Mouse (Mus musculus) Patski (cell line): ENCODE measurements around the gene Golga1. TPM values are rescaled to one million over a fixed set of nuclear protein-coding genes. Genes with fewer than 3 reads are reported as not detected.
A peak's percentile ranks its signal among the peaks of the same experiment; 100 is the strongest.

Source experiments
- ATAC-seq: fragments of 100-300 bp; one replicate; pipeline ENCODE4 v1.8.0; 2021
- CTCF ChIA-PET: fragments of 350-600 bp; sonication (Branson Sonifier 250); formaldehyde crosslinking; loops from one replicate; lab custom pipeline; 2022; ENCODE audit warnings: inconsistent platforms; lab: Charles Lee
- POLR2A ChIA-PET: fragments of 350-600 bp; sonication (Branson Sonifier 250); formaldehyde crosslinking; loops from one replicate; lab custom pipeline; 2022; ENCODE audit warnings: antibody characterized with exemption, inconsistent platforms; lab: Charles Lee
- DNase-seq: peaks from one replicate; pipeline ENCODE4 v3.0.0-alpha.2; 2011; ENCODE audit warnings: low read depth, low spot score
- H3K27me3 ChIP-seq: fragments of 371-371 bp; one replicate; pipeline ENCODE4 v1.5.1; 2021
- CTCF ChIP-seq: fragments of 100-300 bp; IDR thresholded peaks from one replicate; pipeline ENCODE4 v1.5.1; 2021
- in situ Hi-C: fragments of 300-500 bp; cut with MboI; formaldehyde crosslinking; loops from 3 replicates; pipeline ENCODE4 v1.11.1; 2018; ENCODE audit warnings: low pct_unique_long_range_greater_than_20kb, mixed read lengths
- polyA plus RNA-seq: library from polyadenylated mRNA; unstranded; gene quantifications from one replicate; pipeline ENCODE4 v1.2.3, GENCODE M21; 2021

The Golga1 gene
- polyA plus RNA-seq, 1 experiment from 2014 or later = 31.3 TPM

DNA sequence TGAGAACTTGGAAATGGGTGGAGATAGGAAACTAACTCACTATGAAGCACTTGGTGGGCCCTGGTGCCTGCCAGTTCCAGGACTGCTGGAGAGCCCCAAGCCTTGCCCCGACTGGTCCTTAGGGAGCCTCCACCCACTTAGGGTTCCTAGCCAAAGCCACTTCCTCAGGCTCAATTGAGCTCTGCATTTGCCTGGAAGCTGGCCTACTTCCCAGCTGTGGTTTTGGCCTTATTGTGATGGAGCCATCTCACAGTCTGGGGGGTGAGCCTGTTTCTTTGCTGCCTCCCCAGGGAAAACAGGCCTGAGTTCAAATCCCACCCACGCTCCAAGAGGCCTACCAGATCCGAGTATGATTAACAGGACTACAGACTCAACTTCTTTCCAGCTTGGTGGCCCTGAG is 78.8 kb downstream of the Golga1 start:
- ChIA-PET CTCF (interaction anchor here (1.0 to 1.3 kb wide), 2 partner anchors 10 to 12 kb away, joined by 3 to 5 read pairs; no protein-coding TSS in a partner anchor), POLR2A (no interaction called here)
- ATAC-seq = no peak
- in situ Hi-C loops = no loop called here
- DNase-seq = no peak
- no peaks in the 10 kb centered on the region for H3K27me3 ChIP-seq
- no peak for TF ChIP-seq CTCF

DNA sequence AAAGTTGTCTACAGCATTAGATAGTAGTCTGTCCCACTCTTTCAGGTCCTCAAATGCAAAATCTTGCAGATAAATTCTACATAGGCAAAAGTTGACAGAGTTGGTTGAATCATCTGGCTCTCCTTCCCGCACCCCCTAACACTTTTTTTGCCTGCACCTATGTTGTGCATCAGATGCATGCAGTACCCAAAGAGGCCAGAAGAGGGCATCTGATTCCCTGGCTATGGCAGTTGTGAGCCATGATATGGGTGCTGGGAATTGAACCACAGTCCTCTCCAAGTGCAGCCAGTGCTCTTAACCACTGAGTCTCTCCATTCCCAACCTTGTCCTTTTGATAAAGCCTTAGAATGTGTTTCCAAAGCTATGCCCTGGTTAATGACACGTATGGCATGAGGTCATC is 81.9 kb downstream of the Golga1 start:
- in situ Hi-C loops = no loop called here
- H3K27me3 ChIP-seq = peaks cover 9% of the 10 kb centered on the region
- ChIA-PET CTCF (no interaction called here), POLR2A (no interaction called here)
- DNase-seq = no peak
- no peak for TF ChIP-seq CTCF
- ATAC-seq = no peak

DNA sequence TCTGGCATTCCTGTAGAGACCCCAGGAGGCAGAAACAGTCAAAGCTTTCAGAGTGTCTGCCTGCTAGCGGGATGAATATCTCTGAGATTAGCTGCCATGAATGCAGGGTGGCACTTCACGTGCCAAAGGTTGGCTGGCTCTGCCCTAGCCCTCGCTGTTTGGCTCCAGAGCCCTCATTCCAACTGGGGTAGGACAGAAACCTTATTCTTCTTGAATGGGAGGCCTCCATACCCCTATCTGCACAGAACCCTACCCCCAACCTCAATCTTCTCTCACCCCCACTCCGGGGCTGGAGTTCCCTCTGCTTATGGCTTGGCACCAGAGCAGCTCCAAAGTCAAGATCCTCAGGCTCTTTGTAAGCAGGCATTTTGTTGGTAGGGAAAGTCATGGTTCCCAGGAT is 87.5 kb downstream of the Golga1 start:
- H3K27me3 ChIP-seq = peaks cover 18% of the 10 kb centered on the region
- DNase-seq (no peak), ATAC-seq (no peak)
- POLR2A ChIA-PET = no interaction called here
- TF ChIP-seq CTCF = no peak
- CTCF ChIA-PET = no interaction called here
- in situ Hi-C loops = no loop called here

DNA sequence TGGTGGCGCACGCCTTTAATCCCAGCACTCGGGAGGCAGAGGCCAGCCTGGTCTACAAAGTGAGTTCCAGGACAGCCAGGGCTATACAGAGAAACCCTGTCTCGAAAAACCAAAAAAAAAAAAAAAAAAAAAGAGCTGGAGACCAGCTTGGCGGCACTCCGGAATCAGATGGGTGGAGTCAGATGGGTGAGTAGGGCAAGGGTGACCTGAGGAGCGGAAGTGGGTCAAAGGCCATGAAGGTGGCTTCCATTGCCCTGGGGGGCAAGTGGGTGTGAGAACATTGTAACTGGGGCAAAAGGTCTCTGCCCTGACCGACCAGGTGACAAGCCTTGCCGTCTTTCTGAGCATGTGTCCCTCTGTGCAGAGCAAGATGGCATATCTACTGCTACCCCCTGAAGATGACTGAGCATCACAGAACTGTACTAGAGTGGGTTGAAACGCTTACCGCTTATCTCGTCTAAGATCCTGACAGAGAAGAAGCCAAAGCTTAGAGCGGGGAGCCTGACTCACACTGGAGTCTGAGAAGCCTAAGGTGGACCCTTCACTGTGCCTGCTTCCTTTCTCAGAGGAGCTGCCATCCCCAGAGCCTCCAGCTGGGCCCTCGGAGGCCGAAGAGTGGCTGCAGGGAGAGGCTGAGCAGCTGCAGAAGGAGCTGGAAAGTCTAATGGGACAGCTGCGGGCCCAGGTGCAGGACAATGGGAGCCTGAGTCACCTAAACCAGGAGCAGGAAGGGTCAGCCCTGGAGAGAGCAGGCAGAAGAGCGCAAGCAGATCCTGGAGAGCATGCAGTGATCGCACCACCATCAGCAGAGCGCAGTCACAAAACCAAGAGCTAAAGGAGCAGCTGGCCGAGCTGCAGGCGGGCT is 89.2 kb downstream of the Golga1 start:
- CTCF ChIA-PET = interaction anchor here (1.3 kb wide), 1 partner anchor 11 kb away, joined by 3 read pairs; no protein-coding TSS in a partner anchor
- TF ChIP-seq CTCF = no peak

DNA sequence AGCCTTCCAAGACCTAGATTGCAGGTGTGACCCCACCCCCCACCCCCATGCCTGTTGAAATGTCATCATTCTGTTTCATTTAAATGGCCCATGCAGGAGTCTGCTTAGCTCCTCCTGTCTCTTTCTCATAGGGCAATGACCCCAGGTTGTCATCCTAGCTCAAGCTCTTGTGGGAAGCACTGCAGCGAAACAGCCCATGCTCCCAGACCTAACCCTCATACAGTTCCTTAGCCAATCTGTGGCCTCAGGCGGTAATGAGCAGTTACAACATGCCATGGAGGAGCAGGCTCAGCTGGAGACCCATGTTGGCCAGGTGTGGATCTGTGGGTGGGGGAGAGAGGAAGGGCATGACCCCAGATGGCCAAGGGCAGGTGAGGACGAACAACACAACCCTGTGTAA is 90.2 kb downstream of the Golga1 start:
- peaks cover 18% of the 10 kb centered on the region for H3K27me3 ChIP-seq
- ATAC-seq (peak; percentile 31), DNase-seq (no peak)
- CTCF ChIA-PET = no interaction called here
- TF ChIP-seq CTCF = no peak
- in situ Hi-C loops = no loop called here
- POLR2A ChIA-PET = interaction anchor here (0.6 kb wide), 1 partner anchor 35 kb away, joined by 3 read pairs; no protein-coding TSS in a partner anchor

More for the DNA sequence above, 89.2 kb downstream of the Golga1 start:
- in situ Hi-C loops = no loop called here
- ATAC-seq = no peak
- POLR2A ChIA-PET = no interaction called here
- no peak for DNase-seq
- H3K27me3 ChIP-seq = peaks cover 18% of the 10 kb centered on the region

DNA sequence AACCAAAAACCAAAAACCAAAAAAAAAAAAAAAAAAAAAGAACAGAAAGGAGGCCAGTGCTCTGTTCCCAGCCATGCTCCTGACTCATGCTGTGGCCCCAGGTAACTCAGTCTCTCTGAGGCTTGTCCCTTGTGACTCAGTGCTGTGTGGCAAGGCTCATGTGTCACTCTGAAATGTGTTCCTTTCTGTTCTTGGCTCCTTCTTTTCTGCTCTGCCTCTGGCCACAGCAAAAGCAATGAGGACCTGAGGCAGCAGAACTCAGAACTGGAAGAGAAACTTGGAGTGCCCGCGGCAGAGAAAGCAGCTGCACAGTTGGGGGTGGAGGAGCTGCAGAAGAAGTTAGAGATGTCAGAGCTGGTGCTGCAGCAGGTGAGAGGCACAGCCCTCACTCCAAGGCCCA is 91.2 kb downstream of the Golga1 start:
- DNase-seq (no peak), ATAC-seq (no peak)
- in situ Hi-C loops = no loop called here
- CTCF ChIA-PET = interaction anchor here (1.4 kb wide), 1 partner anchor 9 kb away, joined by 3 read pairs; no protein-coding TSS in a partner anchor
- POLR2A ChIA-PET = no interaction called here
- peaks cover 9% of the 10 kb centered on the region for H3K27me3 ChIP-seq
- TF ChIP-seq CTCF = no peak

DNA sequence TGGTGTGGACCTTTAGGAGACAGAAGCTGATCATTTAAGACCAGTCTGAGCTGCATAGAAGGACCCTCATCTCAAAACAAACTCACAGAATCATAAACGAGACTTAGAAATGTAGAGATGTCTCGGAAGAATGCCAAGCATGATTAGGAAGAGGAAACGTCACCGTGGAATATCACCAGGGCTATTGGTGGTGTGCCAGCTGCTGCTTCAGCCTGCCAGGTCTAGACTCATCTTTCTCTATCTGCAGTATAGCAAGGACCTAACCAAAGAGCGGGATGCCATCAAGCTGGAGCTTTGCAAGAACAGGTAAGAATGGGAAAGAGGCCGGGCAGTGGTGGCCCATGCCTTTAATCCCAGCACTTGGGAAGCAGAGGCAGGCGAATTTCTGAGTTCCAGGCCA is 91.6 kb downstream of the Golga1 start:
- no peak for DNase-seq

DNA sequence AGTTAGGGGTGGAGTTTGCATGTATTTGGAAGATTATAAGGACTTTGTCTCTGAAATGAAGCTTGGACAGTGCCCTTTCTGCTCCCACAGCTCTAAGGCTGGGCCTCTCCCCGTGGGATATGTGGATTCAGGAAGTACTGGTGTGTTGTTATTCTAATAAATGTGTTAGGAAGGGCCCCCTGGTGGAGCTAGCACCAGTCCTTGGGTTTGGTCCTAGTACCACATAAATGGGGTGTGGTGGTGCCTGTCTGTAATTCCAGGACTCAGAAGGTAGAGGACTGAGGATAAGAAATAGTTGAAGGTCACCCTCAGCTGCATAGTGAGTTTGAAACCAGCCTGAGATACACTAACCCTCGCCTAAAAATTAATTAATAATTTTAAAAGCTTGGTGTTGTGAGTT is 92.1 kb downstream of the Golga1 start:
- ATAC-seq = no peak
- TF ChIP-seq CTCF = no peak
- CTCF ChIA-PET = interaction anchor here (1.4 kb wide), 1 partner anchor 8 kb away, joined by 3 read pairs; no protein-coding TSS in a partner anchor
- peaks cover 6% of the 10 kb centered on the region for H3K27me3 ChIP-seq
- POLR2A ChIA-PET = no interaction called here
- no peak for DNase-seq
- in situ Hi-C loops = no loop called here

More for the DNA sequence above, 91.6 kb downstream of the Golga1 start:
- in situ Hi-C loops = no loop called here
- H3K27me3 ChIP-seq = peaks cover 9% of the 10 kb centered on the region
- ChIA-PET CTCF (interaction anchor here (1.4 kb wide), 1 partner anchor 8 kb away, joined by 3 read pairs; no protein-coding TSS in a partner anchor), POLR2A (no interaction called here)
- ATAC-seq = no peak
- TF ChIP-seq CTCF = no peak

DNA sequence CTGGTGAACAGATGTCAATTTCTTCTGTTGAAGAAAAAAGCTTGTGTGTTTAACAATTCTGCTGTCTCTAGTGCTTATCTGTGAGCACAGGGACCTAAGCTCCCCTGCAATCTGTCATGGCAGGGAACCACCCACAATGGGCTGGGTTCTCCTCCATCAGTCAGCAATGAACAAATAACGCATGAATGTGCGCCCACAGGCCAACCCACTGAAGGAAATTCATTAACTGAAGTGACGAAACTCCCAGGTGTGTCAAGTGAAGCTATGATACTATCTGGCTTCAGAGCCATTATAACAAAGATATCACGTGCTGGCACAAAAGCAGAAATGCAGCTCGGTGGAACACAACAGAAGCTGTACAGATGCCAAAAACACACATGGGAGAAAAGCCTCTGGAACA is 95.3 kb downstream of the Golga1 start:
- in situ Hi-C loops = no loop called here
- no peaks in the 10 kb centered on the region for H3K27me3 ChIP-seq
- ATAC-seq (no peak), DNase-seq (no peak)
- TF ChIP-seq CTCF = no peak
- ChIA-PET CTCF (interaction anchor here (1.5 kb wide), 1 partner anchor 14 kb away, joined by 3 read pairs; no protein-coding TSS in a partner anchor), POLR2A (no interaction called here)

DNA sequence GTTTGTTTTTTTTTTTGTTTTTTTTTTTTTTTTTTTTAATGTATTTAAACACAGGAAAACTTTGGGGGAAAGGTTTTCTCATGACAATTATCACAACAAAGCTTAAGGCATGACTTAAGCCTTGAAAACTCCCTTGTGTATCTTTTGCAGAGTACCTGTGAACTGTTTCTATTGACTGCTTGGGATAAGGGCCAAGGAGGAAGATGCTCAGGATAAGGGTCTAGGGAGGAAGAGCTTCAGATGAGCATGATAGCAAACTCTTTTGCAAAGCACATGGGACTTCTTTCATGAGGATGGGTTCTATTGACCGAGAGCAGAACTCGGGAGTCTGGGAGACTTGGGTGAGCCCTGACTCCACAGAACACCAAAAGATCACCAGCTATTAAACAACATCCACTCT is 95.7 kb downstream of the Golga1 start:
- ATAC-seq = no peak
- H3K27me3 ChIP-seq = no peaks in the 10 kb centered on the region
- in situ Hi-C loops = no loop called here
- ChIA-PET CTCF (no interaction called here), POLR2A (no interaction called here)
- DNase-seq = no peak
- no peak for TF ChIP-seq CTCF

Other genes starting within 250 kb of the Golga1 start
- gene Nr6a1, start 137.9 kb downstream of the Golga1 start, polyA plus RNA-seq = 4.9 TPM
- gene Olfml2a, start 133.6 kb downstream of the Golga1 start, polyA plus RNA-seq = 0.01 TPM
- gene Wdr38, start 68.1 kb downstream of the Golga1 start, polyA plus RNA-seq = 0.40 TPM
- gene Arpc5l, start 60.2 kb downstream of the Golga1 start, polyA plus RNA-seq = 93.2 TPM
- 505 TPM for gene Rpl35, start 59.9 kb downstream of the Golga1 start, polyA plus RNA-seq
- gene Scai, start 125.2 kb upstream of the Golga1 start, polyA plus RNA-seq = 11.3 TPM
- 53.9 TPM for gene Ppp6c, start 160.9 kb upstream of the Golga1 start, polyA plus RNA-seq